Mouse (Mus musculus) CD4-positive helper T cell, adult 2 months (primary cell): Measurements from ENCODE around the gene B3galt4.
"Not testable (repeated sequence)": the region's sequence is repeated elsewhere in the genome, so short reads cannot be mapped to it uniquely, and the experiment has no call there.

Experiments
- DNase-seq: peaks from one replicate; pipeline ENCODE4 v3.0.0-alpha.2; 2012; ENCODE audit warnings: low read depth, missing footprints, low spot score

B3galt4 gene

GRCm38 (mm10) chr17:33968489-33968888, 17.2 kb upstream of the B3galt4 start:
- DNase-seq: peak; percentile 87

- no peak for DNase-seq
These were observed 14.7 kb upstream of the B3galt4 start for GRCm38 (mm10) chr17:33965846-33966550.

DNA sequence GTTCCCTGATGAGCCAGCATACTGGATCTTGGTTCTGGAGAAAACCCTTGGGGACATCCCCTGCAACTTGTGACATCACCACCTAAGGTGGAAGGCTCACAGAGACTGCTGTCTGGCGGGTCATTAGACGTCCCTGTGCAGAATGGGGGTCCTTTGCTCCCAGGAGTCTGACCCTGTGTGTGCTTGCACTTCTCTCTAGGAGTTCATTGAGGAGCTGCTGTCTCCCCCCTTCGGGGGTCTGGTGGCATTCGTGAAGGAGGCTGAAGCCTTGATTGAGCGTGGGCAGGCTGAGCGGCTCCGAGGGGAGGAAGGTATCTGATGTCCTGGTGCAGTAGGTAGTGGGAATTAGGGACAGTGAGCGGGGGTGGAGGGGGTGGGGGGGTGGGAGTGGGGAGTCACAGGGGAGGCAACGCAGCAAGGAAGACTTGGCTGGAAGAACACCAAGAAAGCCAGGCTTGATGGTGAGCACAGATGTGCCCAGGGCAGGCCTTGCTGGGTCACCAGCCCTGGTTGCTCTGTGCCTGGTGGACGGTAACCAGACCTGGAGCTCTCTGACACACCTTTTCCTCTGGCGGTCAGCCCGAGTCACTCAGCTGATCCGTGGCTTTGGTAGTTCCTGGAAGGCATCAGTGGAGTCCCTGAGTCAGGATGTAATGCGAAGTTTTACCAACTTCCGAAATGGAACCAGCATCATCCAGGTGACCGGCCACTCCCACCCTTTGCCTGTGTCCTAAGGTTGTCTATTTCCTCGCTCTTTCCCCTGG, 14.0 kb upstream of the B3galt4 start:
- no peak for DNase-seq

DNA sequence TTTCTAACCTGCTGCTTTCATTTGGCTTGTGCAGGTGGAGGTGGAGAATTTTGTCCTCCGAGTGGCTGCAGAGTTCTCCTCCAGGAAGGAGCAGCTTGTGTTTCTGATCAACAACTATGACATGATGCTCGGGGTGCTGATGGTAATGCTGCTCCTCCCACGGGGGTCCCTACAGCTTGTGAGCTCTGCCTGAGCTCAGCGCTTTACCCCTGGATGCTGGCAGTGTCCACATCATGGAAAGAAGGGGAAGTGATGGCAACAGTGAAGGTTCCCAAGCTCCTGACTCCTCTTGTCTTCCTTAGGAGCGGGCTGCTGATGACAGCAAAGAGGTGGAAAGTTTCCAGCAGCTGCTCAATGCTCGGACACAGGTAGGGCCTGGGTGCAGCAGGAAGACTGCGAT, 11.6 kb upstream of the B3galt4 start:
- no peak for DNase-seq

DNA sequence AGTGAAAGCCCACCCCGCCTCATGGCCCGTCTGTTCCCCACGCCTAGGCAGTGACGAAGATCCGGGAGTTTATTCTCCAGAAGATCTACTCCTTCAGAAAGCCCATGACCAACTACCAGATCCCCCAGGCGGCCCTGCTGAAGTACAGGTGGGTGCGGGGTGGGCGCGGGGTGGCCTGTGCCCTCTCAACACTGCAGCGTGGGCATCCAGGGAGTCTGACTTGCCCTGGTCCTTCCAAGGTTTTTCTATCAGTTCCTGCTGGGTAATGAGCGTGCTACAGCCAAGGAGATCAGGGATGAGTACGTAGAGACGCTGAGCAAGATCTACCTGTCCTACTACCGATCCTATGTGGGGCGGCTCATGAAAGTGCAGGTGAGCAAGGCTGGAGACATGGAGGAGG, 8.7 kb upstream of the B3galt4 start:
- DNase-seq: no peak

- no peak for DNase-seq
These were observed 7.8 kb upstream of the B3galt4 start for GRCm38 (mm10) chr17:33959135-33959534.

GRCm38 (mm10) chr17:33958451-33958850, 7.2 kb upstream of the B3galt4 start:
- DNase-seq: no peak

- DNase-seq: no peak
These were observed 6.2 kb upstream of the B3galt4 start for GRCm38 (mm10) chr17:33957493-33957892.

GRCm38 (mm10) chr17:33956336-33956735, 5.0 kb upstream of the B3galt4 start:
- DNase-seq: no peak

DNA sequence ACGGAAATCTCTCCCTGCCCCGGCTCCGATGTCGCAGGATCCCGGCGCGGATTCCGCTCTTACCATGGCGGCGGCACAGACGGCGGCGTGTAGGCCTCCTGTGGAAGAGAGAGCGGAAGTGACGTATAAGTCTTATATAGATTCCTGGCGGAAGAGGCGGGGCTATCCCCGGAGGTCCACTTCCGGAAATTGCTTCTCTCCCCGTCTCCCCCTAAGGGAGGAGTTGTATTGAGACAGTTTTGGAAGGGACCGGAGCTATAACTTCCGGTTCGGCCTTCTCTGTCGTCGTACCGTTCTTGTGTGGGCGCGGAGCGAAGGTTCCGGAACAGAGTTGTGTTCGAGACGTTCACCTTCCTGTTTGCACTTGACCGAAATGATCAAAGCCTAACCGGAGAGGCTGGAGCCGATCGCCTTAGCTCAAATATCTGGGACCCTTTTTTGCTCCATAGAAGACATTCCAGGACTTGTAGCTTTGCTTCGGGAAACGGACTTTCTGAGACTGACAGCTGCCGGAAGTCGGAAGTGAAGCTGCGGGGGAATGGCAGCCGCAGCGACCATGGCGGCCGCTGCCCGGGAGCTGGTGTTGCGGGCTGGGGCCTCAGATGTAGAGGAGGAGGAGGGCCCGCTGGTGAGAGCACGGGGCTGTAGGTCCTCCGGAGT, 4.4 kb upstream of the B3galt4 start, which contains the start of the genes Vps52 and Rps18:
TSS of gene Vps52 (plus strand) at position 258 of the 660 bp plus-strand sequence.
TSS of gene Rps18 (minus strand) at position 447 of the 660 bp plus-strand sequence.
- DNase-seq: peak; percentile 99

GRCm38 (mm10) chr17:33954646-33955554, 3.6 kb upstream of the B3galt4 start:
- no peak for DNase-seq

- DNase-seq: no peak
These were observed 2.8 kb upstream of the B3galt4 start for GRCm38 (mm10) chr17:33953961-33954565.

- no peak for DNase-seq
These were observed 2.0 kb upstream of the B3galt4 start for GRCm38 (mm10) chr17:33953310-33953709.

DNA sequence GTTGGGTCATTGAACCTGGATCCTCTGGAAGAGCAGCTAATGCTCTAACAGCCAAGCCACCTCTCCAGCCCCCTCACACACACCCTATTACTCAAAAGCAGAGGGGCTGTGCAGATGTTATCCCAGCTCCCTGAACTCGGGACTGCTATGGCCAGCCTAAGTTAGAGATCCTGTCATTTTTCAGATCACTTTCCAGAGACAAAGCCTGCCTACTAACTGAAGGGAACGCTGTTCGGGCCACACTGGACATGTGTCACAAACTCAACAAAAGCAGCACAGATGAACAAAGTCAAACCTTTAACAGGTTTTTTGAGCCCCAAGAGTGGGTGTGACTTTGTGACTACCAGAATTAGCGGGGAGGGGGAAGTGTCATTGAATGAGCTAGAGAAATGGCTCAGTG, 1.6 kb upstream of the B3galt4 start:
- no peak for DNase-seq

DNA sequence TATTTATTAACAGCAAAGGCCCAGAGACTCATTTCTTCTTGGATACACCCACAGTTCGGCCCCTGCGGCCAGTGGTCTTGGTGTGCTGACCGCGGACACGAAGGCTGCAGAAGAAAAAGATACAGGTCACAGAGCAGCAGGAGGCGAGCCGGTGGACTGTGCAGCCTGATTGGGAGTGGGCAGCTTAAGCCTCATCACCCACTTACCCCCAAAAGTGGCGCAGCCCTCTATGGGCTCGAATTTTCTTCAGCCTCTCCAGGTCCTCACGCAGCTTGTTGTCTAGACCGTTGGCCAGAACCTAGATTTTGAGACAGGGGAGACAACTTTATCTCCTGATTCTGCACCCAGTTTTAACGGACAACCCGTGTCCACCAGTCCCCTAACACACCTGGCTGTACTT, 727 bp upstream of the B3galt4 start:
- DNase-seq: not testable (repeated sequence)

DNA sequence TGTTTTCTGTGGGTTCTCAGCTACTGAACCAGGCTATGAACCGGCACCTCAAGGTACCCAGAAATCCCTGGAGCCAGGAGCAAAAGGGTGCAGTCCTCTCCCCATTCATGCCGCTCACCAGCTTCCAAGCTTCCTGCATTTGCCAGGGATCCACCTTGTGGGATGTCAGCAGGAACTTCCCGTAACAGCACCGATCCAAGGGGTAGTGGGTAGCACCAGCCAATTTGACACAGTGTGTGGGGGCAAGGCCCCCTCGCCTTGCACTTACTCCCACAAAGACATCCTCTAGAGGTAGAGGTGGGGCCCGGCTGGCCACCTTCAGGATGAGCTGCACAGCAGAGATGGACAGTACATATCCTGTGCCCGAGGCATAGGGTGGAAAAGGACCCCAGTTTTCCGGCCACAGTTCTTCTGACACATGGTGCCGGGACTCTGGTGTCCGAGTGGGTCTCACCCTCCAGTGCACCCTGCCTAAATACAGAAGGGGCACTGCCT, 1.1 kb downstream of the B3galt4 start:
- no peak for DNase-seq

DNA sequence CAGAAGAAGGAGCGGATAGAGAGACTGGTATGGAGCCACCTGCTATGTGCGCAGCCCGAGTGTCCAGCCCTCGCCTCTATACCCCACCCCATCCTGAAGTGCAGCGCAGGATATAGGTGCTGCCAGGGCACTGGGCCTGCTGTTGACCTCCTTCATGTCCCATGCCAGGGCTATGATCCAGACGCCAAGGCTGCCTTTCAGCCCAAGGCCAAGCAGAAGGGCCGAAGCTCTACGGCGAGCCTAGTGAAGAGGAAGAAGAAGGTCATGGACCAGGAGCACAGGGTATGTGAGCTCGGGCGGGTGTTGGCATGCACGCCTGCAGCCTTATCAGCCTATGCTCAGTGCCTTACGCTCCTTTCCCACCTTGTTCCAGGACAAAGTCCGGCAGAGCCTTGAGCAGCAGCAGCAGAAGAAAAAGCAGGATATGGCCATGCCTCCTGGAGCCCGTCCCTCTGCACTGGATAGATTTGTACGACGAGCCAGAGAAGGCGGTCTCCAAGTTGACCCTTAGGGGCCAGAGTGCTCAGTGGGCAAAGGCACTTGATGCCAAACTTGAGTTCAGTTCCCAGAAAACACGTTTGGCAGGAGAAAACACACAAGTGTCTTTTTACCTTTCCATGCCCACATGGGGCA, 2.3 kb downstream of the B3galt4 start:
- DNase-seq: no peak

- DNase-seq: no peak
These were observed 3.0 kb downstream of the B3galt4 start for GRCm38 (mm10) chr17:33948090-33948904.

DNA sequence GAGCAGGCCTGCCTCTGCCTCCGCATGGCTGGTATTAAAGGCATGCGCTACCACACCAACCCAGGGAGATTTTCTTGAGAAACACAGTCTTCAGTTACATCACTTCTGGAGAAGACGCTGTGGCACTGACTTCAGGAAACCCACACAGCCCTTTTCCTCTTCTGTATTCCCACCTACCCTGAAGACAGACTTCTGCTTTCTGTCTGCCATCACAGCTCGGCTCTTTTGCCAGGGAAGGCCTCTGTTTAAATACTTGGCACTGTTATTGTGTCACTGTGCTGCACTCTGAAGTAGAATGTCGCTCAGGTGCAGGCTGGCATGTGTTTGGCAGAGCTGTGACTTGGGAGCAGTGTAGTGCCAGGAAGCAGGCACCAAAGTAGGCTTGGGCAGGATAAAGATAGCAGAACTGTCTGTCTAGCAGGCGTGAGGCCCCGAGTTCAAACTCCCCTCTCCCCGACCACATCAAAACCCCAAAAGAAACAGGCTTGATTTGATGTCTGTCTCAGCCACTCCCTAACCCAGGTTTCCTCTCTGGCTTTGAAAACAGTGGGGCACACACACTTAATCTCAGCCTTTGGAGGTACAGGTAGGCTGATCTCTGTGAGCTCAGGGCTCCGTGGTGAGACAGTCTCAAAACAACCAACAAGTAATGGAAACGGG, 3.7 kb downstream of the B3galt4 start:
- peak; percentile 87 for DNase-seq
